Mouse (Mus musculus) forelimb bud, embryonic 11.5 days (tissue): Measurements from ENCODE around the gene 1700123L14Rik.
"Not testable (repeated sequence)": the region's sequence is repeated elsewhere in the genome, so short reads cannot be mapped to it uniquely, and the experiment has no call there.

Source experiments
- DNase-seq: peaks from one replicate; pipeline ENCODE4 v3.0.0-alpha.2; 2012; ENCODE audit warnings: low read depth, low spot score

The 1700123L14Rik gene

DNA sequence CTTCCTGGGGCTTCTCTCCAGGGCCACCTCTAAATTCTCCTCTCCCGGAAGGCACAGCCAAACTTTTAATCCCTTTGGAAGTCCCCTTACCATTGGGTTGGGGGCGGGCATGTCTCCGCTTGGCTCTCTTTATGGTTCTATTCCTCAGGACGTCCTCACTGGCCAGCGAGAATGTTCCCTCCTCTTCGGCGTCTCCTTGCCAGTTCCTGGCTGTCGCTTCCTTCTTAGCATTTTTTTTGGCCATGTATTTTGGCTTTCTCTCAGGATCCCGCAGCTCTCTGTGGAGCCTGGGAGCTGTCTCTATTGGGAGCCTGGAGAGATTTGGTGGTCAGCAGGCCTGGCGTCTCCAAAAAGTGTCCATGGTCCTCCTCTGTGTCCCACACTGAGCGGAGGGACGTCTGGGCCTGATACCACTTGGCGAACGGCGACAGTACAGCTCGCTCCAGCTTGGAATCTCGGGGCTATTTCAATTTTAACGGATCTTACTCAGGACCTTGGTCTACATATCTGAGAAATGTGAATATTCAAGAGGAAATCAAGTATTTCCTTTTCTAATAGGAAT lies at the start of gene 1700123L14Rik:
Gene 1700123L14Rik, minus strand, starts transcription at position 426 of the 562 bp plus-strand sequence.
- no peak for DNase-seq

DNA sequence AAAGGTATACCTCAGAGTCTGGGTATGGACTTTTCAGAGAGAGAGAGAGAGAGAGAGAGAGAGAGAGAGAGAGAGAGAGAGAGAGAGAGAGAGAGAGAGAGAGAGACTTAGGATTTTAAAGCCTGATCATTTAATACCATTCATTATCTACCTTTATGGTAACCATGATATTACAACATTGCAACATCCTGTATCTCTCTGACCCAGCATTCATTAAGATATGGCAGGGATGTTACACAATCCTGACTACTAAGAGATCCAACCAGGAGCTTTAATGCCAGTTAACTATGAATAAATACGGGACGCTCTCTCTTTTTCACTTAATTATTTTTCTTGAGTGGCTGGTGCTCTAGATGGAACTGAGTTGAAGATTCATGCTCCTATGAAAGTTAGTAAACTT lies 39.4 kb upstream of the 1700123L14Rik start:
- DNase-seq = no peak

DNA sequence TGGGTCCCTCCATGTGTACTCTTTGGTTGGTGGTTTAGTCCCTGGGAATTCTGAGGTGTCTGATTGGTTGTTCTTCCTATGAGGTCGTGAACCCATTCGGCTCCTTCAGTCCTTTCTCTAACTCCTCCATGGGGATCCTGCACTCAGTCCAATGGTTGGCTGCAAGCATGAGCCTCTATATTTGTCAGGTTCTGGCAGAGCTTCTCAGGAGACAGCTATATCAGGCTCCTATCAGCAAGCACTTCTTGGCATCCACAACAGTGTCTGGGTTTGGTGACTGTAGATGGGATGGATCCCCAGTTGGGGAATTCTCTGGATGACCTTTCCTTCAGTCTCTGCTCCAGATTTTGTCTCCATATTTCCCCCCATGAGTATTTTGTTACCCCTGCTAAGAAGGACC lies 32.9 kb upstream of the 1700123L14Rik start:
- DNase-seq = not testable (repeated sequence)

DNA sequence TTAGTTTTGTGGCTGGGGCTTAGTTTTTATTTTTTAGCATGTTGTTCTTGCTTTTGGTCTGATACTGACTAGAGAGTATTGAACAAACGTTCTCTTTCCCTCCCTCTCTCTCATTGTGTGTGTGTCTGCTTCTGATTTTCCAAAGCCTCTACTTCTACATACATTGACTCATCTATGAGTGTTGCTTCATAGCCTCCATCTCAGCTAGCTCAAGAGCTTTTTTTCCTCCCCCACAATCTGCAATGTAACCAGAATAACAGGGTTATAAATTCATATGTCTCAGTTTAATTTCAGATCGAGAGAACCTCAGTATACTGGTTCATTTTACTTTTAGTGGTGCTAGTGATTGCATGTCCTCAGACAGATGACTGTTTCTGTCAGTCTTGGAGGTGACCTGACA lies 20.5 kb upstream of the 1700123L14Rik start:
- no peak for DNase-seq

DNA sequence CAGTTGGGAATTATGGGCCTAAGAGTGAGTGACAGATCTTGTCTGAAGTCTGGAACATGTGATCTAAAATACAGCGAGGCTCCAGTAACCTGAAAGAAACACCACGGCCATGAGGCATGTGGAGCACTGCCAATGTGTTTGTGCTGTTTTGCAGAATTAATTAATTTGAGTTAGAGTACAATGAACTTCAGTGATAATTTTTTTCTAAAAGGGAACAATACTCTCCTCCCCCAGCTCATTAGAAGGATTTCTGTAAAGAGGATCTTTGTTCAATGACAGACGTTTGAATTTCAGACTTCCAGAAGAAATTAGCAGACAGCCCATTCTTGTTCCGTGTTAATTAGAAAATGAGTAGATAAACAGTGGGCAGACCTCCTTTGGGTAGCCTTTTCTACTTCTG lies 17.3 kb upstream of the 1700123L14Rik start:
- no peak for DNase-seq

DNA sequence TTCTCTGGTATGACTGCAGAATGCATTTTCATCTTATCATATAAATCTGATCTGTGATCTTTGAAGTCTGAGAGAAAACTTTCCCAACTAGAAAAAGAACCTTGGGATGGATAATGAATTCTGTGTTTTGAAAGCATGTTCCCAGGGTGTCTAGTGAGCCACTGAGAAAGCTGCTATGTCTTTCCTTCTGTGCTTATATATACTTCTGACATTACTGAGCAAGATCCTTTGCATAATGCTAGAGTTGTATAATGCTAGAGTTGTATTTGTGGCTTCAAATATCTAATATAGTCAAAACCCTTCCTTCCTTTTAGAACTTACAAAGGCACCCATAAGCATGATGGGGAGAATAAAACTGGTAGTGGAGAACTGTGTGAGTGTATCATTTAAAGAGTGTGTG lies 12.5 kb upstream of the 1700123L14Rik start:
- no peak for DNase-seq

DNA sequence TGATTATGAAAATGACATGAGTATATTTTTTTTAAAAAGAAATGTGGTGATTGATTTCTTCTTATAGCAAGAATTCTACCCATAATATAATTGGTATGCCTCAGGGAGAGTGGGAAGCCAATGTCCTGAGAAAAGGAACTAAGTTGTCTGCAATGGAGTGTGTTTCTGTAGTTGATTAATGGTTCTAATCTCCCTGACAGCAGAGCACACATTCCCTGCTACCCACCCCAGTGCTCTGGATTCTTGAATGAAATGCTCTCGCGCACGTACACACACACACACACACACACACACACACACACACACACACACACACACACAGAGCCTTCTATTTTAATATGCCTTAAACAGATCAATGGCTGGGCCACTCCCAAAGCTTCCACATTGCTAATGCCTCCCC lies 7.6 kb upstream of the 1700123L14Rik start:
- DNase-seq = no peak

DNA sequence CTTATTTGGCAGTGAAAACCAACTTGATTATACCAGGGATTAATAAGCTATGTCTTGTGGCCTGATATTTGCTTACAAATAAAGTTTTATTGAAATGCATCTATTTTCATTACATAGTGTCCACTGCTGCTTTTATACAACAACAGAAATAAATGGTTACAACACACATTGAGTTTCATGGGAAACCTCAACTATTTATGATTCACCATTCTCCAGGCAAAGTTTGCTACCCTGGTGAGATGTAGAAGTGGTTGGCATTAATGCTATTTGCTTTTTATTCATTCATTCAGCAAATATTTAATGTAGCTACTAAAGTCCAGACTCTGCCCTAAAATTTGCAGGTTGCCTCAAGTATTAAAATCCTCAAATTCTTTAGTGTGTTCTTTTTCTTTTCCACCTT lies 988 bp upstream of the 1700123L14Rik start:
- DNase-seq = no peak

DNA sequence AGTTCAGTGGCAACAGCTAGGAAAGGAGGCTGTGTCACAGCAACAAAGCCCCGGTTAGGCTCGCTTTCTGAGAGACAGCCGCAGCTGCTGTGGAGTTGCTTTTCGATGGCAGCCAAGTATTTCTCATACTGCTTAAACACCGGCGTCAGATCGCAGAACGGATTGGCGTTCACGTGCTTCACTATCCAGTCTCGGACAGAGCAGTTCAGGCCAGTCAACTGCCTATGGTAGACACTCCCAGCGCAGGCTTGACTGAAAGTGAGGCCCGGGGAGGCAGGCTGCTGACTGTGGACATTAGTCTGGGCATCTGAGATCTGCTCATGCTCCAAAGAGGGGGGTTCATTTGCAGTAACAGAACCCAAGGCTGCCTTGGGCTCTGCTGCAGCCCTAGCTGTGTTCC lies 640 bp downstream of the 1700123L14Rik start:
- DNase-seq = no peak

DNA sequence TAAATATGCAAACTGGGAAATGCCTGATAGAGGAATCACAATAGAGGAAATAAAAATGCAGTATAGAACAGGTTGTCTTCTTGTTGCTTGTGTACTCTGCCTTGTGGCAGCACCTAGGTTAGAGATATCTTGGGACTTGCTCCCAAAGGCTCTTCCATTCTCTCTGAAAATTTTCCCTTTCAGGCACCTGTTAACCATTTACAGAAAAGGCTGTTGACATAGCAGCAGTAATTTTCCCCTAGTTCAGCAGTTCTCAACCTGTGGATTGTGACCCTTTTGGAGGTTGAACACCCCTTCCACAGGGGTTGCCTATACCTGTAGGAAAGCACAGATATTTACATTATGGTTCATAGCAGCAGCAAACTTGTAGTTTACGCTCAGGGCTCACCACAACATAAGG lies 22.7 kb downstream of the 1700123L14Rik start:
- no peak for DNase-seq

DNA sequence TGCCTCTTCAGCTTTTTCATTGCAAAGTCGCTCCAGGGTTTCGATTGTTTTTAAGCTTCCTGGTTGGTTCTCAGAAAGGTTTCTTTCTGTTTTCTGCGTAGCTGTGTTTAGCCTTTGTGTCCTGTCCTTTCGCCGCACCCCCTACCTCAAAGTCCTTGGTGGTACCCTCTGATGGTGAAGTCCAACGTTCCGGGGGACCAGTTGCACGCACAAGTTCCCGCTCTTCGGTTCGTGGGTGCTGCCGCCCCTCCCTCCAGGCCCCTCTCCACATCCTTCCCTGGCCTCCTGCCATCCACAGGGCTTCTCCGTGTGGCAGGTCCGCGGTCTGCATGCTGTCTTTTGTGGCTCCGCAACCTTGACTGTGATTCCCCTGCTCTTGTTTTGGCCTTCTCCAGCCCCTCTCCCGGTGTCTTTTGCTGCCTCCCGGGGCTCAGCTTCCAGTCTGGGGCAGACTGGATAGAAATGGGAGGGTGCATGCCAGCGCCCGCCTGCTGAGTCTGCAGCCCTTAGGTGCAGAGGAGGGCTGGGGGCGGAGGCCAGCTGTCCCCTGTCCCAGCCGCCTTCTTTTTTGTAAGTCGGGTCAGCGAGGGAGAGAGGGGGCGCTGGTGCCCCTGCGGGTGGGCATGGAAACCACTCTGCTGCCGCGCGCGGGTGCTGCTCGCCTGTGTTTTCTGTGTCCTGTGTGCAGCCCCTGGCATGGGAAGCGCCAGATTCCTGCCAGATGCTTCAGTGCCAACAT lies 49.3 kb downstream of the 1700123L14Rik start:
- DNase-seq = peak; percentile 36

DNA sequence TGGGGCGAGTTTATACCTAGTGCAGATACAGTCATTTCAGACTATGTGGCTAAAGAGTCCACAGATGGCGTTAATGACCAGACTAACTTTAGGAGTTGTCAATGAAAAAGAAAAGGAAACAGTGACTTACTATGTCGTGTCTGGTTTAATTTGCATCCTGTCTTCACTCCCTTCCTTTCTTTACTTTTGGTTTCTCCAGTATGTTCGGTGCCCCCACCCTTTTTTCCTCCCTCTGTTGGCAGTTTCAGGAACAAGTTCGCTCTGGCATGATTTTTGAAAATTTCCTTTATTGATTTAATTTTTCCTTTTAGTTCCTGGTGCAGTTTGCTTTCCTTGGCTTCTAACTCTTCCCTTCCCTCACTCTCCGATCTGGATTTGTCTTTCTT lies 49.9 kb downstream of the 1700123L14Rik start:
- DNase-seq = no peak
